Mouse (Mus musculus) MEL (cell line): ENCODE data around the gene Trex1. TPM values are rescaled to one million over a fixed set of nuclear protein-coding genes. Genes with fewer than 3 reads are reported as not detected.

ENCODE experiments used
- DNase-seq: peaks from one replicate; pipeline ENCODE4 v3.0.0; 2011; ENCODE audit warnings: low read depth, low spot score
- H3K27ac ChIP-seq: 2 replicates; pipeline ENCODE4 v1.5.1; 2012; ENCODE audit warnings: low read depth, mild to moderate bottlenecking, control low read depth, low read length, moderate library complexity; ENCODE audit not compliant: control insufficient read depth
- H3K27me3 ChIP-seq, 2 experiments: fragments of 150-350 bp in 1 of 2; sonication (generic) in 1 of 2; 2 replicates each; pipeline ENCODE4 v1.6.1; 2012; ENCODE audit warnings: low read length in 2 of 2, mild to moderate bottlenecking in 2 of 2, improper control_type of control experiment in 1 of 2, moderate library complexity in 1 of 2; ENCODE audit not compliant: insufficient read depth in 2 of 2, control insufficient read depth in 1 of 2
- H3K36me3 ChIP-seq, 2 experiments: 2 replicates each; pipeline ENCODE4 v1.6.1; 2012 to 2014; ENCODE audit warnings: low read length in 2 of 2, improper control_type of control experiment in 1 of 2, inconsistent platforms in 1 of 2, mild to moderate bottlenecking in 1 of 2; ENCODE audit not compliant: insufficient read depth in 2 of 2, control insufficient read depth in 1 of 2
- H3K4me1 ChIP-seq, 2 experiments: fragments of 150-350 bp in 1 of 2; sonication (generic) in 1 of 2; 2 replicates each; pipeline ENCODE4 v1.6.1; 2012; ENCODE audit warnings: low read length in 2 of 2, improper control_type of control experiment in 1 of 2, mild to moderate bottlenecking in 1 of 2; ENCODE audit not compliant: insufficient read depth in 2 of 2, control insufficient read depth in 1 of 2
- H3K4me3 ChIP-seq, 2 experiments: fragments of 150-350 bp in 1 of 2; sonication (generic) in 1 of 2; 2 replicates each; pipeline ENCODE4 v1.5.1; 2012; ENCODE audit warnings: low read depth in 2 of 2, low read length in 2 of 2, mild to moderate bottlenecking in 2 of 2, moderate library complexity in 2 of 2, control low read depth in 1 of 2, improper control_type of control experiment in 1 of 2; ENCODE audit not compliant: control insufficient read depth in 1 of 2, insufficient read depth in 1 of 2
- H3K79me2 ChIP-seq: 2 replicates; pipeline ENCODE4 v1.6.1; 2012; ENCODE audit warnings: mild to moderate bottlenecking, low read length, moderate library complexity; ENCODE audit not compliant: control insufficient read depth, poor library complexity, insufficient read depth
- H3K9ac ChIP-seq: 2 replicates; pipeline ENCODE4 v1.6.1; 2012; ENCODE audit warnings: low read depth, mild to moderate bottlenecking, control low read depth, low read length, moderate library complexity; ENCODE audit not compliant: control insufficient read depth, poor library complexity, severe bottlenecking
- H3K9me3 ChIP-seq: fragments of 150-350 bp; sonication (generic); replicated peaks from 2 replicates; pipeline ENCODE4 v1.6.1; 2012; ENCODE audit warnings: mild to moderate bottlenecking, low read length, improper control_type of control experiment, moderate library complexity; ENCODE audit not compliant: insufficient read depth
- CHD2 ChIP-seq: IDR thresholded peaks from 2 replicates; pipeline ENCODE4 v1.6.1; 2011; ENCODE audit warnings: low read length, improper control_type of control experiment
- ELF1 ChIP-seq: IDR thresholded peaks from 2 replicates; pipeline ENCODE4 v1.6.1; 2014; ENCODE audit warnings: low read depth, mild to moderate bottlenecking, inconsistent platforms, low read length, improper control_type of control experiment, moderate library complexity
- EP300 ChIP-seq, 2 experiments: IDR thresholded peaks; 2 replicates each; pipeline ENCODE4 v1.6.1; 2011; ENCODE audit warnings: improper control_type of control experiment in 2 of 2, low read length in 2 of 2, low read depth in 1 of 2, mild to moderate bottlenecking in 1 of 2
- GABPA ChIP-seq: IDR thresholded peaks from 2 replicates; pipeline ENCODE4 v1.6.1; 2012; ENCODE audit warnings: low read depth, mild to moderate bottlenecking, inconsistent platforms, low read length, improper control_type of control experiment, moderate library complexity
- HCFC1 ChIP-seq: IDR thresholded peaks from 2 replicates; pipeline ENCODE4 v1.6.1; 2012; ENCODE audit warnings: low read depth, mild to moderate bottlenecking, inconsistent platforms, low read length, improper control_type of control experiment, moderate library complexity
- JUND ChIP-seq: IDR thresholded peaks from 2 replicates; pipeline ENCODE4 v1.6.1; 2011; ENCODE audit warnings: low read depth, mild to moderate bottlenecking, improper control_type of control experiment, low read length
- MXI1 ChIP-seq: IDR thresholded peaks from 2 replicates; pipeline ENCODE4 v1.6.1; 2011; ENCODE audit warnings: mild to moderate bottlenecking, low read depth, low read length, improper control_type of control experiment
- MYB ChIP-seq: IDR thresholded peaks from 2 replicates; pipeline ENCODE4 v1.6.1; 2011; ENCODE audit warnings: mild to moderate bottlenecking, low read depth, low read length, improper control_type of control experiment
- NRF1 ChIP-seq: IDR thresholded peaks from 2 replicates; pipeline ENCODE4 v1.6.1; 2014; ENCODE audit warnings: low read depth, mild to moderate bottlenecking, inconsistent platforms, low read length, improper control_type of control experiment, moderate library complexity; ENCODE audit not compliant: poor library complexity, insufficient read depth, severe bottlenecking
- POLR2AphosphoS2 ChIP-seq: IDR thresholded peaks from 2 replicates; pipeline ENCODE4 v1.6.1; 2011; ENCODE audit warnings: low read length, improper control_type of control experiment
- RAD21 ChIP-seq: IDR thresholded peaks from 2 replicates; pipeline ENCODE4 v1.6.1; 2011; ENCODE audit warnings: mild to moderate bottlenecking, low read depth, low read length, improper control_type of control experiment
- RCOR1 ChIP-seq: IDR thresholded peaks from 2 replicates; pipeline ENCODE4 v1.6.1; 2012; ENCODE audit warnings: low read depth, mild to moderate bottlenecking, inconsistent platforms, low read length, improper control_type of control experiment
- SIN3A ChIP-seq: IDR thresholded peaks from 2 replicates; pipeline ENCODE4 v1.6.1; 2012; ENCODE audit warnings: low read length, improper control_type of control experiment, inconsistent platforms
- TBP ChIP-seq: IDR thresholded peaks from 2 replicates; pipeline ENCODE4 v1.8.0; 2011; ENCODE audit warnings: low read depth, low read length, improper control_type of control experiment
- ZC3H11A ChIP-seq: IDR thresholded peaks from 2 replicates; pipeline ENCODE4 v1.6.1; 2012; ENCODE audit warnings: low read depth, mild to moderate bottlenecking, inconsistent platforms, low read length, improper control_type of control experiment
- ZKSCAN1 ChIP-seq: IDR thresholded peaks from 2 replicates; pipeline ENCODE4 v1.6.1; 2012; ENCODE audit warnings: low read depth, mild to moderate bottlenecking, inconsistent platforms, low read length, improper control_type of control experiment, moderate library complexity
- polyA plus RNA-seq, 2 experiments: library from polyadenylated mRNA; stranded (reverse) in 1 of 2; unstranded in 1 of 2; fragments of >175 nt in 1 of 2; fragments of >200 nt in 1 of 2; gene quantifications; 2 replicates each; pipeline versions ENCODE4 v1.2.1 to v1.2.4; 2012; ENCODE audit warnings: low replicate concordance in 2 of 2, low read depth in 1 of 2; ENCODE audit not compliant: insufficient read length in 2 of 2, insufficient read depth in 1 of 2, missing spikeins in 1 of 2
- total RNA-seq: library from RNA; depleted of rRNA; stranded (reverse); fragments of 300-350 nt; gene quantifications from 2 replicates; pipeline ENCODE4 v1.2.3, GENCODE M21; 2012

Gene Trex1
- total and polyA plus RNA-seq, 3 experiments = 8.9 to 17.0 TPM; not detected in 1

GRCm38 (mm10) chr9:109057543-109057942, 2.0 kb downstream of the Trex1 start (continued):
- TF ChIP-seq RCOR1 (no peak), MYB (no peak)

- TF ChIP-seq ZKSCAN1 (no peak), POLR2AphosphoS2 (no peak), ELF1 (no peak), NRF1 (no peak), EP300 (IDR thresholded peaks at IDR 0.05; ENCODE audit: low read depth in 1 of 2, low read length in 2 of 2) (no peak), ZC3H11A (no peak), CHD2 (no peak), GABPA (no peak), MXI1 (no peak), TBP (no peak), RAD21 (no peak)
- H3K4me3 ChIP-seq = no peak overlapping the region
- H3K9me3 ChIP-seq = no peaks in the 10 kb centered on the region
- DNase-seq = no peak
- H3K4me1 ChIP-seq = peaks cover 5 to 32% of the 10 kb centered on the region in 2 experiments
- peaks cover 4% of the 10 kb centered on the region for H3K79me2 ChIP-seq
- peak overlapping the region; percentile 29 for H3K9ac ChIP-seq
- H3K27me3 ChIP-seq = no peaks in the 10 kb centered on the region
- H3K27ac ChIP-seq = peak overlapping the region; percentile 75
- peaks cover 0 to 26% of the 10 kb centered on the region in 2 experiments; a peak in 2 of 4 replicates for H3K36me3 ChIP-seq
Measured at GRCm38 (mm10) chr9:109056916-109057315, 2.6 kb downstream of the Trex1 start.

GRCm38 (mm10) chr9:109056081-109056690, 3.3 kb downstream of the Trex1 start:
- H3K27ac ChIP-seq = no peak overlapping the region
- H3K9me3 ChIP-seq = no peaks in the 10 kb centered on the region
- H3K4me1 ChIP-seq = peaks cover 5 to 32% of the 10 kb centered on the region in 2 experiments
- no peak for DNase-seq
- H3K36me3 ChIP-seq = peaks cover 0 to 26% of the 10 kb centered on the region in 2 experiments; a peak in 2 of 4 replicates
- TF ChIP-seq JUND (no peak), NRF1 (no peak), HCFC1 (no peak), TBP (no peak), SIN3A (no peak), ELF1 (no peak)
- H3K27me3 ChIP-seq = no peaks in the 10 kb centered on the region
- H3K79me2 ChIP-seq = peaks cover 4% of the 10 kb centered on the region
- no peak overlapping the region for H3K9ac ChIP-seq
- H3K4me3 ChIP-seq = no peak overlapping the region
